Mouse (Mus musculus): Measurements from ENCODE around the gene Cyld.

The Cyld gene

DNA sequence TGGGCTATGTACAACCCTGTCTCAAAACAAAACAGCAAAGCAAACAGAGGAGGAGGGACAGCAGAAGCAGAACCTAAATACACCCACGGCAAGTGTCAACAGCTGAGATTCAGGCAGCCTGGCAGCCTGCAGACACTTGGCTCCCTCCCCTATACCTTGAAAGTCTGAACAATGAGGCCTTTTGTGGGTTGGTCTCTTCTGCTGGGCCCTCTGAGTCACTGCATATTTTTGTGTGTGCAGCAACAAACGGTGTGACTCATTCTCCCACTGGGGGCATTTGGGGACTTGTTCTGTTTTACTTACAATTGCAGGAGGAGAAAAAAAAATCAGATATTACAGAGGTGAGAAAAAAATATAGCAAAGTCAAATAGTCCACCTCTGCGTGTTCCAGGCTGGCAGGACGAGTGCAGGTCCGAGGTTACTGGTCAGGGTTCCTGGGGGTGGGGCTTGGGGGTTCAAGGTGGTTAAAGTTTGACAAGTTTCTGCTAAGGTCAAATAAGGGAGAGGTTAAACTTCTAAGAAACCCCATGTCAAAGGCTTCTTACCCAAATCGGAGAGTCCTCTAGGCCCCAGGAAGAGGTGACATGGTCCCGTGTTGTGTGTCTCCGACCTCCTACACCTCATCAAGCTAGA is 96.0 kb downstream of the Cyld start:
- peak; percentile 20 to 47 for DNase-seq (ENCODE audit: low spot score in 2 of 2)

DNA sequence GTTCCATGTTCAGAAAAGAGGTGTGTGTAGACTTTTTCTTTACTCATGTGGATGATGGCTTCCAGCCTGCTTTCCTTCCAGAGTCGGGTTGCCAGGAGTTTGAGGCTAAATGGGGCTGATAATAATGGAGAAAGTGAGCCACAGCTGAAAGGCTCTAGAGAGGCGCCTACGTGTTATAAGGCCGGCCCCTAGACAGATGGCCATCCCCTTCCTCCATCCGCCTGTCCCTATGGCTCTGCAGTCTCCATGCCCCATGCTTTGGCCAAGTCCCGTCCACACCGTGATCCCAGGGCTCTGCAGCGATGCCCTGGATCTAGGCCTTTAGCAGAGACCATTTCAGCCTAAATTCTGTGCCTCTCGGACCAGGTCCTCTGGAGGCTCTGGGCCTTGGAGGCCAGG is 96.5 kb downstream of the Cyld start:
- DNase-seq (ENCODE audit: low spot score in 2 of 2) = no peak

DNA sequence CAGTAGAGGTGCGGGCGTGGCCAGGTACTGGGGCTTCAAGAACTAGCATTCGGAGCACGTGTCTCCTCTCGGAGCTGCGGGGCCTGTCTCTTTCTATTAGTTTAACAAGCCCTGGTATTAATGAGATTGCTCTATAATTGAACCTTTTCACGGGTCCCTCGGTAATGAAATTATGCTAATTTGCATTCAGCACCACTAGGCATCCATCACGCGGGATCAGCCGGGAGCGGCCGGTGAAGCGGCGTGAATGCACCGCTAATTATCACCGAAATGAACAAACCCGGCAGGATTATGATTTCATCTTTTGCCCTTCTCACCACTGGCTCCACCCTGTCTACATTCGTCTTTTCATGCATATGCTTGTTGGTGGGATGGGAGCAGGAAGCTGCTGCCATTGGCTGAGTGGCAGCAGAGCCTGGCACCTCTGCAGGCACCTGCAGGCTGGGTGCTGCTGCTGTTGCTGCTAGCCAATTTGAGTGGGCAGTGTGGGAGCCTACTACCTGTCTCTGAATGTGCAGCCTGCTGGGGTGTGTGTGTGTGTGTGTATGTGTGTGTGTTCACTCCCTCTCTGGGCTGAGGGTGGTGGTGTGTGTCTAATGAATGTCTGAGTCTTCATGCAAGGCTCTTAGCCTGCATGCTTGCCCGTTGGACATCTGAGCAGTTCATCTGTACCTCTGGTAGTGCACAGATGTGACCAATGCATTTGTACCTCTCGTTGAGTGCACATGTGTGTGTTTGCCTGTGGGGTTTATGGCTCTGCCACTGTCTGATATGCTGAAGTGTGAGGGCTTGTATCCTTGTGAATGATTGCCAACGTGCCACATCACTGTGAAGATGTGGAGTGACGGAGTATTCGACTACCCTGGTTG is 97.2 kb downstream of the Cyld start:
- peak; percentile 24 to 38 for DNase-seq (ENCODE audit: low spot score in 2 of 2)

DNA sequence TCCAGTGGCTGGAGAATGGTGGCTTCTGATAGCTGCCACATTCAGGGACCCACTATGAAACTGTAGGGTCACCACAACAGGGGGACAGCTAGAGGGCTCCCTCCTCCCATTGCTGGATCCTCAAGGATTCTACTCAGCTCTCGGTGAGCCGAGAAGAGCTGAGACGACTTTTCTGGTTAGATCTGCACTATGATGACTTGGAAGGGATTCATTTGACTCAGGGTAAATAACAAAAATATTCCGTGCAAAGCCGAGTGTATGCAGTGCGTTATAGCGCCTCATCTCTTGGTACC is 97.7 kb downstream of the Cyld start:
- peak; percentile 45 to 47 for DNase-seq (ENCODE audit: low spot score in 2 of 2)

DNA sequence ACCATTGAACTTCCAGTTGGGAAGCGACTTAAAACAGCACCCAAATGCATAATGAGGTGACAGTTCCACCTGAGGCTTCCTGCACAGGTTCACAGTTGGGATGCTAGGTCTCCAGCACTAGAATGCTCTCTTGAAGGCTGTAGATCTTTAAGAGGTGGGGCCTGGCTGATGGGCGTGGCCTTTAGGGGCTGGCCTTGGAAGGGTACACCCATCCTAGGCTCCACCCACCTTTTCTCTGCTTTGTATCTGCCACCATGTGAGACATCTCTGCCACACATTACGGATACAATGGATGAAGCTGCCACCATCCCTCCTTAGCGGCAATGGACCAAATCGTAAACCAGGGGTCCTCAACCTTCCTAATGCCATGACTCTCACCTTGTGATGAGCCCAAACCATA is 99.1 kb downstream of the Cyld start:
- DNase-seq (ENCODE audit: low spot score in 2 of 2) = peak in 1 of 2 experiments; percentile 5

DNA sequence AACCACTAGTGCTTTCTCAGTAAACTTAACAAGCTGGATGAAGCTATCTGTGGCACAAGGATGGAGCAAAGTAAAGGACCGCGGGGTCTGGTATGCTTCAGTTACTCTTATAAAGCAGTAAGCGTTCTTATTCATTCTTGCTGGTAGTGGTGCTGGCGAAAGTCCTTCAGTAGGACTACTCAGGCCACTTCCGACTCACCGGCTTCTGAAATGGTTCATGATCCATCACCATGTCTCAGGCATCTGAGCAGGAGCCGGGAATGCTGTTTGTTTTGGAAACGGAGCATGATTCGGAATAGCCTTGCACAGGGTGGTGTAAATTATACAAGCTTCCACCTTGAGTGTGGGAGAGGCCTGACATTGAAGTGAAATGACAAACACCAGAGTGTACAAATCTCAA is 99.8 kb downstream of the Cyld start:
- peak in 1 of 2 experiments; percentile 7 for DNase-seq (ENCODE audit: low spot score in 2 of 2)
